Mouse (Mus musculus): ENCODE data around the gene Akap8l.

GRCm38 (mm10) chr17:32378786-32379185 lies 28.4 kb upstream of the Akap8l start:
- no peak for TF ChIP-seq CTCF (IDR thresholded peaks at IDR 0.05; ENCODE audit: control insufficient read depth, insufficient read depth, insufficient replicate concordance, low read depth, low read length)
- no peak for TF ChIP-seq POLR2A (IDR thresholded peaks at IDR 0.05; ENCODE audit: control insufficient read depth, low read depth, low read length)

Measured in testis, adult 2 months (tissue).